In the genomic region with DNA sequence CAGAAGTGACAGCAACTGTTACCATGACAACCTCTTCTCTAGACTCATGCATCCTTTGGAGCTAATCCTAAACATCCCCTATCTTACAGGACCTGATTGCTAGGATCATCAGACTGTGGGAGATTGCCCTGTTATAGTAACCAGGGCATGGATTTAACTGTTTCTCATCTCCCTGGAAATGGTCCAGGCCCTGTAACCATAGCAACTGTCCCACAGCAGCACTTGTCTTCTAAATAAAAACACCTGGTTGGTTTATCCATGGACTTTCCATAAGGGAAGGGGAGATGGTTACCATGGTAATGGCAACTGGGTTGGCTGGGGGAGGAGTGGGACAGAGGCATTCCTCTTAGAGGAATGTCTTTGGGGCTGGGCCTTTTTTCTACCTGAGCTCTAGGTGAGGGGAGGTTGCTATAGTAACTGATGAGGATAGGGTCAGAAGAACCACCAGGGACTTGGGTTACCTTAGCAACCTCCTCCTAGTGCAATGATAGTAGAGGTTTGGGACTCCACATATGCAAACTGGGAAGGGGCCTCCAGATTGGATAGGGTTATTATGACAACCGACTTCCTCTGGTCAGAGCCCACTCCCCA, we compare ENCODE assay signal across 8 mouse cellular contexts. TPM values are rescaled to one million over a fixed set of nuclear protein-coding genes. Genes with fewer than 3 reads are reported as not detected.
DNase-seq lines count a peak whose midpoint lies in the region; ATAC-seq and TF ChIP-seq lines count a peak whose summit lies in the region.

A gene (plus strand): TSS at position 539 of the 591 bp plus-strand sequence.

- H3K9me3 ChIP-seq in MEL (replicated peaks; ENCODE audit: insufficient read depth, low read length) = no peaks in the 10 kb centered on the region
- no peaks in the 10 kb centered on the region for H3K9me3 ChIP-seq in heart, embryonic 10.5 days
- no peaks in the 10 kb centered on the region for H3K9me3 ChIP-seq in midbrain, embryonic 11.5 days (ENCODE audit: control insufficient read depth, low read length)

- TF ChIP-seq CTCF in MEL (IDR thresholded peaks at IDR 0.05 in 2 of 3, conservative IDR thresholded peaks at IDR 0.05 in 1 of 3; ENCODE audit: control insufficient read depth in 1 of 3, insufficient read depth in 1 of 3, low read depth in 2 of 3, low read length in 3 of 3, poor library complexity in 1 of 3, severe bottlenecking in 1 of 3) = no peak

- H3K79me2 ChIP-seq in MEL (ENCODE audit: control insufficient read depth, insufficient read depth, low read length, poor library complexity) = peaks cover 42% of the 10 kb centered on the region

- no peak for DNase-seq in heart, adult 18-20 months
- no peak for DNase-seq in heart, adult 9 months (ENCODE audit: low spot score in 2 of 2)
- DNase-seq in MEL (ENCODE audit: low read depth, low spot score) = peak; percentile 40
- peak; percentile 76 for DNase-seq in embryo, embryonic 11 days
- no peak for DNase-seq in heart, embryonic 10.5 days (ENCODE audit: low spot score)
- peak in 1 of 2 experiments; percentile 39 for DNase-seq in layer of hippocampus, adult 8-10 months (ENCODE audit: low spot score in 2 of 2)
- peak; percentile 94 for DNase-seq in midbrain, embryonic 11.5 days (ENCODE audit: low spot score, missing footprints)
- DNase-seq in natural killer cell, adult 2 months (ENCODE audit: low spot score in 2 of 2) = no peak

- ATAC-seq in midbrain, embryonic 11.5 days (ENCODE audit: low FRiP score) = peak; percentile 85

- no peaks in the 10 kb centered on the region for H3K27me3 ChIP-seq in MEL (ENCODE audit: control insufficient read depth in 1 of 2, insufficient read depth in 2 of 2, low read length in 2 of 2)
- H3K27me3 ChIP-seq in heart, embryonic 10.5 days (ENCODE audit: insufficient read depth, poor library complexity, severe bottlenecking) = peaks cover 29% of the 10 kb centered on the region
- peaks cover 26% of the 10 kb centered on the region for H3K27me3 ChIP-seq in midbrain, embryonic 11.5 days (ENCODE audit: control insufficient read depth, insufficient read depth, low read length)

- H3K9ac ChIP-seq in MEL (ENCODE audit: control insufficient read depth, low read depth, low read length, poor library complexity, severe bottlenecking) = peak within 1 kb of the TSS; percentile 99
- H3K9ac ChIP-seq in midbrain, embryonic 11.5 days (ENCODE audit: low read length) = peak within 1 kb of the TSS; percentile 100

- H3K4me3 ChIP-seq in MEL (ENCODE audit: control insufficient read depth in 1 of 2, insufficient read depth in 1 of 2, low read depth in 2 of 2, low read length in 2 of 2) = peak within 1 kb of the TSS; percentile 65 to 99
- H3K4me3 ChIP-seq in heart, embryonic 10.5 days = peak within 1 kb of the TSS; percentile 100
- H3K4me3 ChIP-seq in midbrain, embryonic 11.5 days (ENCODE audit: low read depth, low read length) = peak within 1 kb of the TSS; percentile 97

- H3K4me2 ChIP-seq in midbrain, embryonic 11.5 days = peak within 1 kb of the TSS; percentile 72

- H3K27ac ChIP-seq in MEL (ENCODE audit: control insufficient read depth, low read depth, low read length) = peak within 1 kb of the TSS; percentile 64
- H3K27ac ChIP-seq in heart, embryonic 10.5 days = peak within 1 kb of the TSS; percentile 100
- H3K27ac ChIP-seq in midbrain, embryonic 11.5 days (ENCODE audit: low read depth, low read length) = peak within 1 kb of the TSS; percentile 99

- TF ChIP-seq POLR2A in MEL (IDR thresholded peaks at IDR 0.05; ENCODE audit: control insufficient read depth in 1 of 2, insufficient read depth in 1 of 2, low read depth in 1 of 2, low read length in 2 of 2, poor library complexity in 1 of 2) = no peak

- H3K4me1 ChIP-seq in MEL (ENCODE audit: control insufficient read depth in 1 of 2, insufficient read depth in 2 of 2, low read length in 2 of 2) = peaks cover 15 to 27% of the 10 kb centered on the region in 2 experiments
- peaks cover 57% of the 10 kb centered on the region for H3K4me1 ChIP-seq in heart, embryonic 10.5 days
- peaks cover 52% of the 10 kb centered on the region for H3K4me1 ChIP-seq in midbrain, embryonic 11.5 days (ENCODE audit: control insufficient read depth, insufficient read depth, low read length)

- H3K36me3 ChIP-seq in MEL (ENCODE audit: control insufficient read depth in 1 of 2, insufficient read depth in 2 of 2, low read length in 2 of 2) = peaks cover 2 to 34% of the 10 kb centered on the region in 2 experiments
- peaks cover 27% of the 10 kb centered on the region for H3K36me3 ChIP-seq in heart, embryonic 10.5 days
- H3K36me3 ChIP-seq in midbrain, embryonic 11.5 days (ENCODE audit: control insufficient read depth, insufficient read depth, low read length) = no peaks in the 10 kb centered on the region

- whole genome bisulfite sequencing in heart, embryonic 10.5 days = 18% methylated on average over 1 of the region's 1 CpGs
- 5% methylated on average over 1 of the region's 1 CpGs for WGBS in midbrain, embryonic 11.5 days

- TF ChIP-seq RAD21 in MEL (IDR thresholded peaks at IDR 0.05; ENCODE audit: low read depth, low read length) = no peak

- TF ChIP-seq EP300 in MEL (IDR thresholded peaks at IDR 0.05; ENCODE audit: low read depth in 1 of 2, low read length in 2 of 2) = no peak

TF ChIP-seq in MEL, 35 proteins besides CTCF, POLR2A, EP300 and RAD21:
- TF ChIP-seq NELFE (IDR thresholded peaks at IDR 0.05; ENCODE audit: low read depth, low read length) (no peak), CHD1 (IDR thresholded peaks at IDR 0.05; ENCODE audit: low read depth, low read length) (no peak), ELF1 (IDR thresholded peaks at IDR 0.05; ENCODE audit: low read depth, low read length) (no peak), HCFC1 (IDR thresholded peaks at IDR 0.05; ENCODE audit: low read depth, low read length) (no peak), MAX (IDR thresholded peaks at IDR 0.05; ENCODE audit: low read length) (no peak), MAFK (IDR thresholded peaks at IDR 0.05; ENCODE audit: borderline replicate concordance, low read depth, low read length) (no peak)

RNA-seq across cellular contexts. Expression of the gene that starts here (rescaled TPM):
- total RNA-seq in heart, adult 18-20 months (2021) = 10 to 100 TPM; 50.3 to 60.0 TPM
- total RNA-seq in MEL (2012; rRNA removed) = 54.7 and 55.8 TPM in 2 replicates
- polyA plus RNA-seq in MEL (2012; ENCODE audit: insufficient read depth in 1 of 2, insufficient read length in 2 of 2, low read depth in 1 of 2, low replicate concordance in 2 of 2, missing spikeins in 1 of 2) = 10 to 100 TPM in 1 of 2 experiments, not detected in 1; 93.5 TPM
- 101 and 107 TPM in 2 replicates for polyA plus RNA-seq in heart, embryonic 10.5 days (2016; fragmentation: Nextera tagmentation; extraction: Ambion mirVana)
- total RNA-seq in layer of hippocampus, adult 8-10 months (2022) = 100 to 1,000 TPM; 261 to 298 (median 279) TPM
- polyA plus RNA-seq in midbrain, embryonic 11.5 days (2014; fragmentation: Nextera tagmentation; extraction: Ambion mirVana) = 111 and 115 TPM in 2 replicates

Comparison
In these comparisons a context has a peak if more than half of its experiments do, and no peak if none do; other contexts are left out.
1. DNase-seq: peak in MEL (single experiment), embryo, embryonic 11 days (single experiment) and midbrain, embryonic 11.5 days (single experiment); none in heart, adult 18-20 months (0 of 2), heart, adult 9 months (0 of 2), heart, embryonic 10.5 days (single experiment) and natural killer cell, adult 2 months (0 of 2).
2. Peak in every context shown above with its lines, with median percentiles within 50 percentile points of each other: H3K27ac ChIP-seq and H3K4me3 ChIP-seq.